Mouse (Mus musculus): ENCODE data around the gene Nt5c3b.

The Nt5c3b gene

GRCm38 (mm10) chr11:100376746-100377389 is 64.7 kb downstream of the Nt5c3b start:
- DNase-seq = no peak

DNA sequence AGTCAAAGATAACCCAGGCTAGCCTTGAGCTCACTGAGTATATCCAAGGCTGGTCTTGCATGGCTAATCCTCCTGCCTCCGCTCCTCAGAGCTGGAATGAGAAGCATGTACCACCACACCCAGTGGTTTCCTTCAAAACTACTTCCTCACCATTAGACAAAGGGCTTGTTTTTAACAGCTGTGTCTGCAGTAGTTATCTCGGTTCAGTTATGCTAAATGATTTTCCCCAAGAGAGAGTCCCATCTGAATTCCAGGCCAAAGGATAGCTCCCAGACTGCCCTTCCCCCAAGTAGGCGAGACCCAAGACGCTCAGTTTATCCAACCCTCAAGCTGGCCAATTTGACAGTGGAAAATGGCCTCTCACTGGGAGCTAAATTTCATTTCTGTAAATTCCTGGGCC is 65.6 kb downstream of the Nt5c3b start:
- DNase-seq = no peak

DNA sequence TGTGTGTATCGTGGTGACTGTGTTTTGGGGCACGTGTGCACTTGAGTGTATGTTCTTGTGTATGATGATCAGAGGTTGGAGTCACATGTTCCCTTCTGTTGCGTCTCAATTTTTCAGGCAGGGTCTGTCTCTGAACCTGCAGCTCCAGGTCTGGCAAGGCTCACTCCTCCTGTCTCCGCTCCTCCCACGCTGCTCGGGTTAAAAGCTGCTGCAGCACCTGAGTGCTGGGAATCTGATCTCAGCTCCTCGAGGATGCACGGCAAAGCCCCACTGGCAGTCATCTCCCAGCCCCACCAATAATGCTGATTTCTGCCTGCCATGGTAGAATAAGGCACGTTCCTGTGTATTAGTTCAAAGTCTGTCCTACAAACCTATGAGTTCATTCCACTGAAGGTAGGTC is 66.5 kb downstream of the Nt5c3b start:
- DNase-seq = no peak

Data from cerebellum, adult 11 months (tissue).